Mouse (Mus musculus): ENCODE data around the gene Aqp9. TPM values are rescaled to one million over a fixed set of nuclear protein-coding genes. Genes with fewer than 3 reads are reported as not detected.

The Aqp9 gene
- polyA plus RNA-seq (2015; fragmentation: Nextera tagmentation; extraction: Ambion mirVana), result 1.1 TPM in 2 replicates

- Histone ChIP-seq H3K9me3 (ENCODE audit: control insufficient read depth, low read length) (no peaks in the 10 kb centered on the region), H3K4me3 (ENCODE audit: low read length) (no peak within 1 kb of the TSS), H3K27me3 (replicated peaks; ENCODE audit: control insufficient read depth, insufficient read depth, low read length) (no peaks in the 10 kb centered on the region), H3K9ac (ENCODE audit: low read depth, low read length) (no peak within 1 kb of the TSS), H3K36me3 (ENCODE audit: control insufficient read depth, insufficient read depth, low read length) (no peaks in the 10 kb centered on the region), H3K4me1 (ENCODE audit: control insufficient read depth, insufficient read depth, low read length) (peaks cover 13% of the 10 kb centered on the region), H3K27ac (ENCODE audit: low read length) (peak within 1 kb of the TSS; percentile 68), H3K4me2 (ENCODE audit: low read depth, low read length) (0 out of 2 replicates have a peak within 1 kb of the TSS, but pooled peaks have one; percentile 0)
- 41% methylated on average over 12 of the region's 12 CpGs for WGBS
- ATAC-seq, result no peak
Observed at GRCm38 (mm10) chr9:71168511-71168910, at the start of gene Aqp9. TSS of gene Aqp9 (minus strand) at chr9:71168682.

GRCm38 (mm10) chr9:71217793-71218095 is 49.3 kb upstream of the Aqp9 start:
- Histone ChIP-seq H3K27me3 (replicated peaks; ENCODE audit: control insufficient read depth, insufficient read depth, low read length) (peaks cover 24% of the 10 kb centered on the region; the same call in 1 of the 2 replicates), H3K4me2 (ENCODE audit: low read depth, low read length) (peak overlapping the region; percentile 83; the same call in 1 of the 2 replicates), H3K9me3 (ENCODE audit: control insufficient read depth, low read length) (no peaks in the 10 kb centered on the region), H3K4me1 (ENCODE audit: control insufficient read depth, insufficient read depth, low read length) (peaks cover 9% of the 10 kb centered on the region; the same call in 1 of the 2 replicates), H3K36me3 (ENCODE audit: control insufficient read depth, insufficient read depth, low read length) (no peaks in the 10 kb centered on the region), H3K27ac (ENCODE audit: low read length) (no peak overlapping the region), H3K9ac (ENCODE audit: low read depth, low read length) (no peak overlapping the region), H3K4me3 (ENCODE audit: low read length) (0 out of 2 replicates have a peak overlapping the region, but pooled peaks have one; percentile 58)
- no peak for ATAC-seq
- WGBS, result 33% methylated on average over 5 of the region's 5 CpGs

DNA sequence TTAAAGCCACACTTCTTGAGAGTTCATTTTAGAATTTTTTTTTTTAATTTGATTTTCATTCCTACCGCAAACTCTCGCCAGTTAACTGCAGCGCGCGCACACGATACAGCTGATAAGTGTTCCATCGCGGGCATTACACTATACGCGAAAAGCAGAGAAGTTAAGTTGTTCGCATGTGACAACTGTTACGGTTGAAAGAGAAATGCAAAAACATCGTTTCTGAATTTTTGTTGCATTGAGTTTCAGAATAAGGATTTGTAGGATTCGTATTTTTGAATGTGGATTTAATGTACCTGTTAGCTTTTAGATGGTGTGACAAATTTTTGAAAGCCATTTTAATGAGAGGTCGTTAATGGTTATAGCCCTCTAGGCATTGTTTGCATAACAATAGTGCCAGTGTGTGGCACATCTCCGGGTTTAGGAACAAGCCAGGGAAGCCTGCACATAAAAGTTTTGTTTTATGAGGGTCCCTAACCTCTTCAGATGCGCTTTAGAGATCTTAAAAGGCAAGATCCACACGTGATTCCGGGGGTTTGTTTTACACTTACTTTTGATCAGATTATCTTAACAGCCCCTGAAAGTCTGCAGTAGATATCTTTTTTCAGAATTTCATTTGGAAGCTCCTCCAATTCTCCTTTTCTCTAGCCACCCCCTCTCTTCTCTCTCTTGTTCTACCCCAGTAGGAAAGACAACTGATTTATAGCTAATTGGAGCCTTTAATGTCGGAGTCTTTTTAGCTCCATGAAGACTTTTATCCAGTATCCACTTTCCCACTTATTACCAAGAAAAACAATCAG is 48.7 kb upstream of the Aqp9 start:
- 4% methylated on average over 20 of the region's 20 CpGs for whole genome bisulfite sequencing
- no peak for ATAC-seq
- H3K4me1 ChIP-seq (ENCODE audit: control insufficient read depth, insufficient read depth, low read length), result peaks cover 9% of the 10 kb centered on the region; the same call in 1 of the 2 replicates
- 0 out of 2 replicates have a peak overlapping the region, but pooled peaks have one; percentile 64 for H3K9ac ChIP-seq (ENCODE audit: low read depth, low read length)
- H3K4me3 ChIP-seq (ENCODE audit: low read length), result peak overlapping the region; percentile 58
- no peak overlapping the region for H3K27ac ChIP-seq (ENCODE audit: low read length)
- peaks cover 24% of the 10 kb centered on the region; the same call in 1 of the 2 replicates for H3K27me3 ChIP-seq (replicated peaks; ENCODE audit: control insufficient read depth, insufficient read depth, low read length)
- H3K36me3 ChIP-seq (ENCODE audit: control insufficient read depth, insufficient read depth, low read length), result no peaks in the 10 kb centered on the region
- H3K4me2 ChIP-seq (ENCODE audit: low read depth, low read length), result peak overlapping the region; percentile 83
- no peaks in the 10 kb centered on the region for H3K9me3 ChIP-seq (ENCODE audit: control insufficient read depth, low read length)

GRCm38 (mm10) chr9:71216036-71216995 is 47.8 kb upstream of the Aqp9 start:
- under 1% methylated on average over 57 of the region's 57 CpGs for WGBS
- no peaks in the 10 kb centered on the region for H3K9me3 ChIP-seq (ENCODE audit: control insufficient read depth, low read length)
- ATAC-seq, result peak; percentile 58
- H3K4me3 ChIP-seq (ENCODE audit: low read length), result peak overlapping the region; percentile 58
- H3K36me3 ChIP-seq (ENCODE audit: control insufficient read depth, insufficient read depth, low read length), result no peaks in the 10 kb centered on the region
- peaks cover 24% of the 10 kb centered on the region; the same call in 1 of the 2 replicates for H3K27me3 ChIP-seq (replicated peaks; ENCODE audit: control insufficient read depth, insufficient read depth, low read length)
- peak overlapping the region; percentile 83 for H3K4me2 ChIP-seq (ENCODE audit: low read depth, low read length)
- peak overlapping the region; percentile 64 for H3K9ac ChIP-seq (ENCODE audit: low read depth, low read length)
- no peak overlapping the region for H3K27ac ChIP-seq (ENCODE audit: low read length)
- H3K4me1 ChIP-seq (ENCODE audit: control insufficient read depth, insufficient read depth, low read length), result peaks cover 9% of the 10 kb centered on the region; the same call in 1 of the 2 replicates

DNA sequence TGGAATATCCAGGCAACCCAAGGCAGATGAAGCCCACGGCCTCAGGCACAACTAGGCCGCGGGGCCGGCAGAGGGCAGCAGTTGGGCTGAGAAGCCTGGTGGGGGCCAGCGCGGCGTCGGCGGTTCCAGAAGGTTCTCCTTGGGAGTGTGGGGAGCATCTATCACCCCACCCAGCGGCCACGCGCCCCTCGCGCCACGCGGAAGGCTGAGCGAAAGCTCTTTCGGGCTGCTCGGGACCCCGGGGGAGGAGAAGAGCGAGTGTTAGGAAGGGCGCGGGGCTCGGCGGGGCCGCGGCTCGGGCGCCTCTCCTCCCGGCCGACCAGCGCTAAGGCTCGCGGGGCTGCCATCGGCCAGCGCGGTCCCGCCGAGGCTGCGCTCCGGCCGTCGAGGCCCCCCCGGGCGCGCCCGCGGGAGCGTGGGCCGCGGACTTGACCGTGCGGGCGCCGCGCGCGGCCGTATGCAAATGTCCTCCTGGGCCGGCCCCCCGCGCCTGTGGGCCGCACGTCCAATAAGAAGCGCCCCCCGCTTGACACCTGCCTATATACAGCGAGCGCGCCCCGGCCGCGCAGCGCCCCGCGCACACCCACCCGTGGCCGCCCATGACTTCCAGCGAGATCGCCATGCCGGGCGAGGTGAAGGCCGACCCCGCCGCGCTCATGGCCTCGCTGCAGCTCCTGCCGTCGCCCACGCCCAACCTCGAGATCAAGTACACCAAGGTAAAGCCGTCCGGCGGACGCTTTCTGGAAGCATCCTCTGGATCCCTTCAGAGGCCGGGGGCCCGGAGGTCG is 47.0 kb upstream of the Aqp9 start, which contains the start of gene Aldh1a2:
Gene Aldh1a2 (plus strand): TSS at position 542 of the 788 bp plus-strand sequence.
- Histone ChIP-seq H3K9ac (ENCODE audit: low read depth, low read length) (peak within 1 kb of the TSS; percentile 64), H3K4me2 (ENCODE audit: low read depth, low read length) (peak within 1 kb of the TSS; percentile 83), H3K27me3 (replicated peaks; ENCODE audit: control insufficient read depth, insufficient read depth, low read length) (peaks cover 24% of the 10 kb centered on the region; the same call in 1 of the 2 replicates), H3K36me3 (ENCODE audit: control insufficient read depth, insufficient read depth, low read length) (no peaks in the 10 kb centered on the region), H3K27ac (ENCODE audit: low read length) (no peak within 1 kb of the TSS), H3K4me3 (ENCODE audit: low read length) (peak within 1 kb of the TSS; percentile 58), H3K4me1 (ENCODE audit: control insufficient read depth, insufficient read depth, low read length) (peaks cover 9% of the 10 kb centered on the region; the same call in 1 of the 2 replicates), H3K9me3 (ENCODE audit: control insufficient read depth, low read length) (no peaks in the 10 kb centered on the region)
- WGBS, result under 1% methylated on average over 70 of the region's 97 CpGs
- ATAC-seq, result peak; percentile 88

GRCm38 (mm10) chr9:71213636-71214035 is 45.2 kb upstream of the Aqp9 start:
- Histone ChIP-seq H3K27ac (ENCODE audit: low read length) (no peak overlapping the region), H3K4me1 (ENCODE audit: control insufficient read depth, insufficient read depth, low read length) (peaks cover 9% of the 10 kb centered on the region; the same call in 1 of the 2 replicates), H3K27me3 (replicated peaks; ENCODE audit: control insufficient read depth, insufficient read depth, low read length) (peaks cover 21% of the 10 kb centered on the region; the same call in 1 of the 2 replicates), H3K9ac (ENCODE audit: low read depth, low read length) (no peak overlapping the region), H3K36me3 (ENCODE audit: control insufficient read depth, insufficient read depth, low read length) (no peaks in the 10 kb centered on the region), H3K9me3 (ENCODE audit: control insufficient read depth, low read length) (no peaks in the 10 kb centered on the region), H3K4me2 (ENCODE audit: low read depth, low read length) (no peak overlapping the region), H3K4me3 (ENCODE audit: low read length) (no peak overlapping the region)
- no peak for ATAC-seq
- 34% methylated on average over 4 of the region's 4 CpGs for WGBS

DNA sequence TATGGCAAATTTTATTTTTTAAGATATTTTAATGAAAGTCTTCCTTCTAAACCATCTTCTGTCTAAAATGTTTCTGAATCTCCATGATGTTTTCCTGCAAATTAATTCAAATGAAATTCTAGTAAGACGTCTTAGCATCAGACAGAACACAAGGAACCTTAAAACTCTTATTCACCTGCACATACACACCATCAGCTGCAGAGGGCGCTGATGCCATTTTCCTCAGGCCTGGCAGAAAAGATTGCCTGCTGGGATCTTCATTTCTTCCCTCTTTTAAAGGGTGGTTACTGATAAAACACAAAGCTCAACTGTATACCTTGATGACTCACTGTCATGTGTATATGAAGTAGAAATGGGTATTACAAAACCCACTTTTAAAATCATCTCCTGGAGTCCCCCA is 42.4 kb upstream of the Aqp9 start:
- no peak overlapping the region for H3K27ac ChIP-seq (ENCODE audit: low read length)
- peaks cover 19% of the 10 kb centered on the region; the same call in 1 of the 2 replicates for H3K27me3 ChIP-seq (replicated peaks; ENCODE audit: control insufficient read depth, insufficient read depth, low read length)
- H3K4me1 ChIP-seq (ENCODE audit: control insufficient read depth, insufficient read depth, low read length), result peaks cover 3% of the 10 kb centered on the region; the same call in 1 of the 2 replicates
- no peaks in the 10 kb centered on the region for H3K9me3 ChIP-seq (ENCODE audit: control insufficient read depth, low read length)
- ATAC-seq, result no peak
- whole genome bisulfite sequencing, result 6% methylated on average over 2 of the region's 2 CpGs
- H3K9ac ChIP-seq (ENCODE audit: low read depth, low read length), result no peak overlapping the region
- no peak overlapping the region for H3K4me2 ChIP-seq (ENCODE audit: low read depth, low read length)
- H3K36me3 ChIP-seq (ENCODE audit: control insufficient read depth, insufficient read depth, low read length), result no peaks in the 10 kb centered on the region
- no peak overlapping the region for H3K4me3 ChIP-seq (ENCODE audit: low read length)

DNA sequence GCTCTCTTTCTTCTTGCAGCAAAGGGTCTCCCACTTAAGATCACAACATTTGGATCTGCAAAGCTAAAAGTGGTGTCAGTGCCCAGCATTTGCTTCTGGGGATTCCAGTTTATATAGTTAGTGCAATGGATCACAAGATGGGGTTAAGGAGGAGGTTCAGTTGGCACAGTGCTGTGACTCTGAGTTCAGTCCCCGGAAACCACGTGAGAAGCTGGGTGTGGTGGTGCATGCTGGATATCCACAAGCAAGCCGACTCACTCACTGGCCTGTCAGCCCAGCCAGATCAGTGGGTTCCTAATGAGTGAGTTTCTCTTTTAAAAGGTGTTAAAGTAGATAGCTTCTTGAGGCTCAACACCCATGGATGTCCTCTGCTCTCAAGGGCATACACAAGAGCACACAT is 40.8 kb upstream of the Aqp9 start:
- ATAC-seq, result no peak
- WGBS, result 70% methylated on average over 3 of the region's 3 CpGs

More for the DNA sequence above, 40.8 kb upstream of the Aqp9 start:
- Histone ChIP-seq H3K36me3 (ENCODE audit: control insufficient read depth, insufficient read depth, low read length) (no peaks in the 10 kb centered on the region), H3K27me3 (replicated peaks; ENCODE audit: control insufficient read depth, insufficient read depth, low read length) (peaks cover 6% of the 10 kb centered on the region; the same call in 1 of the 2 replicates), H3K9ac (ENCODE audit: low read depth, low read length) (no peak overlapping the region), H3K4me1 (ENCODE audit: control insufficient read depth, insufficient read depth, low read length) (no peaks in the 10 kb centered on the region), H3K9me3 (ENCODE audit: control insufficient read depth, low read length) (no peaks in the 10 kb centered on the region), H3K4me3 (ENCODE audit: low read length) (no peak overlapping the region), H3K4me2 (ENCODE audit: low read depth, low read length) (no peak overlapping the region), H3K27ac (ENCODE audit: low read length) (no peak overlapping the region)

All from intestine, embryonic 16.5 days (tissue).